ENCODE assay signal across 15 mouse cellular contexts in genomic region chr19:14289331-14289737, GRCm38 (mm10).
DNase-seq lines count a peak whose midpoint lies in the region; ATAC-seq lines count a peak whose summit lies in the region.
"Had no signal": no experiment of that assay in that cellular context is flagged by ENCODE, and none has a peak within 500 bp of the region (broad histone marks: within the 10 kb centered on the region; RNA-seq: fewer than 3 reads in every experiment).

No protein-coding gene starts in this region.

- no peak overlapping the region for H3K27ac ChIP-seq in hindbrain, embryonic 15.5 days (replicated peaks)
- H3K27ac ChIP-seq in hindbrain, embryonic 14.5 days: no peak overlapping the region
- no peak overlapping the region for H3K27ac ChIP-seq in neural tube, embryonic 11.5 days (ENCODE audit: low read depth, low read length)
- no peak overlapping the region for H3K27ac ChIP-seq in stomach, embryonic 15.5 days
- H3K27ac ChIP-seq: gastrocnemius, adult 2 months; liver, embryonic 13.5 days had no signal

- H3K9me3 ChIP-seq in hindbrain, embryonic 15.5 days: no peaks in the 10 kb centered on the region
- H3K9me3 ChIP-seq in hindbrain, embryonic 14.5 days (ENCODE audit: control insufficient read depth, low read length): no peaks in the 10 kb centered on the region
- H3K9me3 ChIP-seq in neural tube, embryonic 11.5 days (ENCODE audit: control insufficient read depth, low read length): no peaks in the 10 kb centered on the region
- H3K9me3 ChIP-seq in stomach, embryonic 15.5 days: no peaks in the 10 kb centered on the region
- H3K9me3 ChIP-seq: liver, embryonic 13.5 days had no signal

- H3K27me3 ChIP-seq in hindbrain, embryonic 15.5 days: no peaks in the 10 kb centered on the region
- no peaks in the 10 kb centered on the region for H3K27me3 ChIP-seq in hindbrain, embryonic 14.5 days (ENCODE audit: control insufficient read depth, insufficient read depth, low read length)
- no peaks in the 10 kb centered on the region for H3K27me3 ChIP-seq in neural tube, embryonic 11.5 days (ENCODE audit: control insufficient read depth, insufficient read depth, low read length)
- no peaks in the 10 kb centered on the region for H3K27me3 ChIP-seq in stomach, embryonic 15.5 days (replicated peaks)
- H3K27me3 ChIP-seq: CH12.LX; liver, embryonic 13.5 days had no signal

- no peak overlapping the region for H3K4me3 ChIP-seq in hindbrain, embryonic 15.5 days
- H3K4me3 ChIP-seq in hindbrain, embryonic 14.5 days (replicated peaks; ENCODE audit: low read length): no peak overlapping the region
- H3K4me3 ChIP-seq in neural tube, embryonic 11.5 days (ENCODE audit: low read depth, low read length): no peak overlapping the region
- no peak overlapping the region for H3K4me3 ChIP-seq in stomach, embryonic 15.5 days (replicated peaks)
- H3K4me3 ChIP-seq: gastrocnemius, adult 2 months; liver, embryonic 13.5 days; megakaryocyte, embryonic 14.5 days had no signal

- no peak overlapping the region for H3K9ac ChIP-seq in hindbrain, embryonic 15.5 days
- no peak overlapping the region for H3K9ac ChIP-seq in hindbrain, embryonic 14.5 days
- H3K9ac ChIP-seq in neural tube, embryonic 11.5 days (ENCODE audit: low read length): no peak overlapping the region
- no peak overlapping the region for H3K9ac ChIP-seq in stomach, embryonic 15.5 days
- H3K9ac ChIP-seq: liver, embryonic 13.5 days had no signal

- peak; percentile 63 for ATAC-seq in hindbrain, embryonic 15.5 days (ENCODE audit: low FRiP score, low read depth)
- ATAC-seq in hindbrain, embryonic 14.5 days (ENCODE audit: low FRiP score): no peak
- no peak for ATAC-seq in neural tube, embryonic 11.5 days (ENCODE audit: insufficient read depth, low FRiP score, low TSS enrichment)
- peak; percentile 43; the same call in 1 of the 2 replicates for ATAC-seq in stomach, embryonic 15.5 days (ENCODE audit: insufficient read depth, low FRiP score, low read depth)
- ATAC-seq: intestine, embryonic 16.5 days had no signal

- no peaks in the 10 kb centered on the region for H3K36me3 ChIP-seq in hindbrain, embryonic 15.5 days
- no peaks in the 10 kb centered on the region for H3K36me3 ChIP-seq in hindbrain, embryonic 14.5 days (replicated peaks; ENCODE audit: control insufficient read depth, insufficient read depth)
- H3K36me3 ChIP-seq in neural tube, embryonic 11.5 days (ENCODE audit: control insufficient read depth, insufficient read depth, low read length): no peaks in the 10 kb centered on the region
- no peaks in the 10 kb centered on the region for H3K36me3 ChIP-seq in stomach, embryonic 15.5 days
- H3K36me3 ChIP-seq: liver, embryonic 13.5 days had no signal

- no peak for DNase-seq in hindbrain, embryonic 14.5 days (ENCODE audit: low spot score)
- DNase-seq in layer of hippocampus, adult 8-10 months (ENCODE audit: low spot score in 2 of 2): peak; percentile 9 to 11
- DNase-seq in layer of hippocampus, adult 9-10 months (ENCODE audit: low spot score): no peak
- peak; percentile 27 for DNase-seq in neural tube, embryonic 11.5 days (ENCODE audit: low spot score)
- DNase-seq in neural tube, embryonic 10.5 days (ENCODE audit: extremely low spot score, low spot score): no peak
- no peak for DNase-seq in testis, postnatal 14 days (ENCODE audit: low spot score)
- DNase-seq: adrenal gland, adult 2 months; gastrocnemius, adult 2 months; liver, embryonic 13.5 days; thymus, adult 18-20 months had no signal

- WGBS in hindbrain, embryonic 15.5 days: 68% methylated on average over 1 of the region's 1 CpGs
- 69% methylated on average over 1 of the region's 1 CpGs for WGBS in hindbrain, embryonic 14.5 days
- WGBS in neural tube, embryonic 11.5 days: 61% methylated on average over 1 of the region's 1 CpGs
- 32% methylated on average over 1 of the region's 1 CpGs for whole genome bisulfite sequencing in stomach, embryonic 15.5 days

- H3K4me2 ChIP-seq in hindbrain, embryonic 15.5 days: no peak overlapping the region
- H3K4me2 ChIP-seq in hindbrain, embryonic 14.5 days (replicated peaks): no peak overlapping the region
- H3K4me2 ChIP-seq in neural tube, embryonic 11.5 days (ENCODE audit: low read depth): no peak overlapping the region
- H3K4me2 ChIP-seq in stomach, embryonic 15.5 days: no peak overlapping the region
- H3K4me2 ChIP-seq: liver, embryonic 13.5 days had no signal

- H3K4me1 ChIP-seq in hindbrain, embryonic 15.5 days (replicated peaks): no peaks in the 10 kb centered on the region
- no peaks in the 10 kb centered on the region for H3K4me1 ChIP-seq in hindbrain, embryonic 14.5 days (replicated peaks; ENCODE audit: control insufficient read depth, insufficient read depth, low read length)
- H3K4me1 ChIP-seq in neural tube, embryonic 11.5 days (ENCODE audit: control insufficient read depth, insufficient read depth, low read length): no peaks in the 10 kb centered on the region
- H3K4me1 ChIP-seq in stomach, embryonic 15.5 days: 0 out of 2 replicates have a peak, but pooled peaks cover 4% of the 10 kb centered on the region
- H3K4me1 ChIP-seq: liver, embryonic 13.5 days; megakaryocyte, embryonic 14.5 days had no signal

Comparison
In these comparisons a context has a peak if more than half of its experiments do, and no peak if none do; other contexts are left out.
1. ATAC-seq: peak in hindbrain, embryonic 15.5 days (single experiment) and stomach, embryonic 15.5 days (single experiment); none in hindbrain, embryonic 14.5 days (single experiment) and neural tube, embryonic 11.5 days (single experiment).
2. DNase-seq: peak in layer of hippocampus, adult 8-10 months (2 of 2) and neural tube, embryonic 11.5 days (single experiment); none in hindbrain, embryonic 14.5 days (single experiment), layer of hippocampus, adult 9-10 months (single experiment), neural tube, embryonic 10.5 days (single experiment) and testis, postnatal 14 days (single experiment).